Mouse (Mus musculus): ENCODE measurements around the gene Mapre3. TPM values are rescaled to one million over a fixed set of nuclear protein-coding genes. Genes with fewer than 3 reads are reported as not detected.

The Mapre3 gene
- total RNA-seq, 2 experiments from 2014 or later, result 60.7 to 76.5 TPM

GRCm38 (mm10) chr5:30915456-30915855, 101.0 kb downstream of the Mapre3 start:
- no peak for DNase-seq (ENCODE audit: low spot score in 2 of 2)

Other genes starting within 250 kb of the Mapre3 start
- 1,000 to 10,000 TPM in 1 of 2 experiments, 100 to 1,000 TPM in 1; 960 to 1,436 TPM for gene Kcnk3, start 226.5 kb upstream of the Mapre3 start, total RNA-seq (2021)
- 10 to 100 TPM; 38.7 to 43.8 TPM for gene Slc35f6, start 166.7 kb upstream of the Mapre3 start, total RNA-seq (2021)
- 1 to 10 TPM; 6.5 to 7.6 TPM for gene Cenpa, start 147.9 kb upstream of the Mapre3 start, total RNA-seq (2021)
- gene Dpysl5, start 103.1 kb upstream of the Mapre3 start, total RNA-seq (2021), result 1 to 10 TPM; 1.7 to 1.8 TPM
- gene Tmem214, start 53.4 kb downstream of the Mapre3 start, total RNA-seq (2021), result 10 to 100 TPM; 54.0 to 57.3 TPM
- 1 to 10 TPM; 8.3 TPM for gene Agbl5, start 74.1 kb downstream of the Mapre3 start, total RNA-seq (2021)
- gene Ost4, start 93.1 kb downstream of the Mapre3 start, total RNA-seq (2021), result 100 to 1,000 TPM; 219 to 254 TPM
- 10 to 100 TPM; 36.3 to 38.9 TPM for gene Emilin1, start 98.8 kb downstream of the Mapre3 start, total RNA-seq (2021)
- 10 to 100 TPM; 58.3 to 59.0 TPM for gene Khk, start 106.8 kb downstream of the Mapre3 start, total RNA-seq (2021)
- gene Cgref1, start 130.9 kb downstream of the Mapre3 start, total RNA-seq (2021), result 1 to 10 TPM; 1.0 to 1.9 TPM
- gene Preb, start 145.7 kb downstream of the Mapre3 start, total RNA-seq (2021), result 100 to 1,000 TPM; 146 to 149 TPM
- gene Tcf23, start 154.0 kb downstream of the Mapre3 start, total RNA-seq (2021), result 1 to 10 TPM; 1.3 to 2.4 TPM
- 100 to 1,000 TPM; 104 to 109 TPM for gene Atraid, start 233.7 kb downstream of the Mapre3 start, total RNA-seq (2021)
- gene Slc5a6, start 234.3 kb downstream of the Mapre3 start, total RNA-seq (2021), result 10 to 100 TPM; 31.6 to 33.1 TPM
- 10 to 100 TPM; 17.5 to 25.4 TPM for gene Cad, start 240.1 kb downstream of the Mapre3 start, total RNA-seq (2021)